Mouse (Mus musculus): Measurements from ENCODE around the gene Fgd6.

- TF ChIP-seq GATA1 (IDR thresholded peaks at IDR 0.05; ENCODE audit: borderline replicate concordance, low read length) (no peak), CTCF (IDR thresholded peaks at IDR 0.05; ENCODE audit: low read depth, low read length) (no peak), TAL1 (conservative IDR thresholded peaks at IDR 0.05; ENCODE audit: low read depth, low read length) (no peak)
These were observed 83.2 kb downstream of the Fgd6 start for GRCm38 (mm10) chr10:94118993-94119392.

All from G1E (cell line).